Mouse (Mus musculus): Measurements from ENCODE around the gene Trpv4.

DNA sequence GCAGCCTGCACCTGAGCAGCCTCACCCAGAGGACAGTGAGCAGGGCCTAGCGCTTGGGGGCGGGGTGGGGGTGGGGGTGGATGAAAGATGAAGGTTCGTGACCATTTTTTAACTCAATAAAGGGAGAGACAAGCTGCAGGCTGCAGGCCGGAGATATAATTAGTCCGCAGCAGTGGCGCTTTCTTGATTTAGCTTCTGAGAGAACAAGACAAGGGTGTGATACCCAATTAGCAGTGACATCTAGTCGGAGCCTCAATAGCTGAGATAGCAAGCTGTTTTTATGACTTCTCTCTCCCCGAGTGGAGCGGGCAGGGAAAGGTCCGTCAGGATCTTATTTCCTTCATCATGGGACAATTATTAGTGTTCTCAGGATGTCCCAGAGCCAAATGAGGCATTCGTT is 83.2 kb downstream of the Trpv4 start:
- TF ChIP-seq CTCF (IDR thresholded peaks at IDR 0.05; ENCODE audit: borderline replicate concordance, control insufficient read depth, extremely low read depth, insufficient read depth, low read length, poor library complexity) (no peak), POLR2A (IDR thresholded peaks at IDR 0.05; ENCODE audit: control insufficient read depth, extremely low read depth, insufficient read depth, low read length, poor library complexity) (no peak)
